Mouse (Mus musculus) right cerebral cortex, postnatal 36 days (tissue): ENCODE measurements at regions not wholly inside any gene's neighbourhood (a gene's known extent, or its start where the extent isn't known, plus 50 kb on each side); places are given as distances from the start of the nearest gene placed in this dataset.

ENCODE experiments used
- DNase-seq, 2 experiments: peaks; one replicate each; pipeline ENCODE4 v3.0.0; 2022; ENCODE audit warnings: low spot score in 2 of 2, mixed read lengths in 1 of 2

GRCm38 (mm10) chr14:102403397-102404115 is 578.9 kb downstream of the Kctd12 start:
- DNase-seq = no peak

- DNase-seq = no peak
Observed at GRCm38 (mm10) chr14:102402061-102402689, 580.3 kb downstream of the Kctd12 start.

- DNase-seq = no peak
Observed at GRCm38 (mm10) chr14:102396036-102396734, 586.3 kb downstream of the Kctd12 start.

- DNase-seq = no peak
Observed at GRCm38 (mm10) chr14:102392351-102392750, 590.1 kb downstream of the Kctd12 start.

GRCm38 (mm10) chr14:102372994-102373567 is 609.4 kb downstream of the Kctd12 start:
- DNase-seq = peak in 1 of 2 experiments; percentile 1

GRCm38 (mm10) chr14:102361589-102361988 is 620.8 kb downstream of the Kctd12 start:
- no peak for DNase-seq

GRCm38 (mm10) chr14:102329409-102329808 is 599.7 kb downstream of the Lmo7 start:
- DNase-seq = no peak

- DNase-seq = no peak
Observed at GRCm38 (mm10) chr14:102306332-102306731, 576.6 kb downstream of the Lmo7 start.

GRCm38 (mm10) chr14:102302826-102303225 is 573.1 kb downstream of the Lmo7 start:
- DNase-seq = no peak

- no peak for DNase-seq
Observed at GRCm38 (mm10) chr14:102300251-102300650, 570.5 kb downstream of the Lmo7 start.

- no peak for DNase-seq
Observed at GRCm38 (mm10) chr14:102291361-102291760, 561.6 kb downstream of the Lmo7 start.

GRCm38 (mm10) chr14:102250076-102250475 is 520.3 kb downstream of the Lmo7 start:
- no peak for DNase-seq

- DNase-seq = no peak
Observed at GRCm38 (mm10) chr14:102248581-102248980, 518.8 kb downstream of the Lmo7 start.

GRCm38 (mm10) chr14:102248023-102248422 is 518.3 kb downstream of the Lmo7 start:
- DNase-seq = no peak

GRCm38 (mm10) chr14:102243806-102244536 is 514.2 kb downstream of the Lmo7 start:
- no peak for DNase-seq

- DNase-seq = peak in 1 of 2 experiments; percentile 47
Observed at GRCm38 (mm10) chr14:102216581-102217368, 487.0 kb downstream of the Lmo7 start.

GRCm38 (mm10) chr14:102215267-102215964 is 485.7 kb downstream of the Lmo7 start:
- no peak for DNase-seq

GRCm38 (mm10) chr14:102212079-102212478 is 482.3 kb downstream of the Lmo7 start:
- DNase-seq = no peak

GRCm38 (mm10) chr14:102204881-102205671 is 475.3 kb downstream of the Lmo7 start:
- no peak for DNase-seq
